18 mouse cellular contexts compared by ENCODE assay signal in genomic region chr17:83935969-83936368, GRCm38 (mm10).
DNase-seq lines count a peak whose midpoint lies in the region; ATAC-seq and TF ChIP-seq lines count a peak whose summit lies in the region.
"Had no signal": no experiment of that assay in that cellular context is flagged by ENCODE, and none has a peak within 500 bp of the region (broad histone marks: within the 10 kb centered on the region; RNA-seq: fewer than 3 reads in every experiment).

No protein-coding gene starts in this region.

- WGBS in forebrain, embryonic 10.5 days = 73% methylated on average over 1 of the region's 1 CpGs
- WGBS in forebrain, embryonic 12.5 days = 68% methylated on average over 1 of the region's 1 CpGs
- WGBS in spleen, adult 2 months = 6% methylated on average over 1 of the region's 1 CpGs

- H3K4me2 ChIP-seq in forebrain, embryonic 12.5 days = no peak overlapping the region
- H3K4me2 ChIP-seq: hindbrain, embryonic 15.5 days; liver, embryonic 13.5 days; stomach, embryonic 15.5 days had no signal

- TF ChIP-seq POLR2A in spleen, adult 2 months (IDR thresholded peaks at IDR 0.05; ENCODE audit: low read depth, low read length) = no peak

- no peak overlapping the region for H3K9ac ChIP-seq in forebrain, embryonic 12.5 days
- H3K9ac ChIP-seq: forebrain, postnatal 0 days; hindbrain, embryonic 15.5 days; liver, embryonic 13.5 days; stomach, embryonic 15.5 days had no signal

- H3K4me3 ChIP-seq in forebrain, embryonic 10.5 days = no peak overlapping the region
- H3K4me3 ChIP-seq in forebrain, embryonic 12.5 days (replicated peaks) = no peak overlapping the region
- no peak overlapping the region for H3K4me3 ChIP-seq in spleen, adult 2 months (ENCODE audit: extremely low read depth, insufficient read depth, insufficient read length)
- H3K4me3 ChIP-seq: erythroblast, embryonic 14.5 days; hindbrain, embryonic 15.5 days; liver, embryonic 13.5 days; myocyte; stomach, embryonic 15.5 days had no signal

- ATAC-seq in forebrain, embryonic 12.5 days (ENCODE audit: low FRiP score) = no peak
- ATAC-seq: forebrain, postnatal 0 days had no signal

- TF ChIP-seq CTCF in spleen, adult 2 months (IDR thresholded peaks at IDR 0.05; ENCODE audit: extremely low read depth, insufficient read depth, insufficient read length, insufficient replicate concordance) = no peak

- H3K36me3 ChIP-seq in forebrain, embryonic 10.5 days (replicated peaks) = no peaks in the 10 kb centered on the region
- H3K36me3 ChIP-seq in forebrain, embryonic 12.5 days (replicated peaks) = no peaks in the 10 kb centered on the region
- no peaks in the 10 kb centered on the region for H3K36me3 ChIP-seq in spleen, adult 2 months (ENCODE audit: control insufficient read depth, insufficient read depth, low read length)
- no peaks in the 10 kb centered on the region for H3K36me3 ChIP-seq in splenic B cell, adult 2 months (ENCODE audit: control insufficient read depth, insufficient read depth, low read length, poor library complexity, severe bottlenecking)
- H3K36me3 ChIP-seq: hindbrain, embryonic 15.5 days; liver, embryonic 13.5 days; stomach, embryonic 15.5 days had no signal

- H3K27me3 ChIP-seq in forebrain, embryonic 10.5 days (ENCODE audit: poor library complexity, severe bottlenecking) = peaks cover 49% of the 10 kb centered on the region
- peaks cover 38% of the 10 kb centered on the region; the same call in 1 of the 2 replicates for H3K27me3 ChIP-seq in forebrain, embryonic 12.5 days
- no peaks in the 10 kb centered on the region for H3K27me3 ChIP-seq in spleen, adult 2 months (ENCODE audit: control insufficient read depth, insufficient read depth, low read length)
- no peaks in the 10 kb centered on the region for H3K27me3 ChIP-seq in splenic B cell, adult 2 months (ENCODE audit: control insufficient read depth, insufficient read depth, low read length, poor library complexity, severe bottlenecking)
- H3K27me3 ChIP-seq: hindbrain, embryonic 15.5 days; stomach, embryonic 15.5 days had no signal

- peaks cover 54% of the 10 kb centered on the region for H3K4me1 ChIP-seq in forebrain, embryonic 10.5 days
- peaks cover 27% of the 10 kb centered on the region for H3K4me1 ChIP-seq in forebrain, embryonic 12.5 days
- peaks cover 16% of the 10 kb centered on the region for H3K4me1 ChIP-seq in spleen, adult 2 months (ENCODE audit: control insufficient read depth, insufficient read depth, insufficient read length)

- H3K9me3 ChIP-seq in forebrain, embryonic 10.5 days = no peaks in the 10 kb centered on the region
- no peaks in the 10 kb centered on the region for H3K9me3 ChIP-seq in forebrain, embryonic 12.5 days
- H3K9me3 ChIP-seq: hindbrain, embryonic 15.5 days; liver, embryonic 13.5 days; stomach, embryonic 15.5 days had no signal

- 0 out of 2 replicates have a peak overlapping the region, but pooled peaks have one; percentile 62 for H3K27ac ChIP-seq in forebrain, embryonic 10.5 days
- no peak overlapping the region for H3K27ac ChIP-seq in forebrain, embryonic 12.5 days
- 0 out of 2 replicates have a peak overlapping the region, but pooled peaks have one; percentile 13 for H3K27ac ChIP-seq in spleen, adult 2 months (ENCODE audit: insufficient read depth, low read length)
- H3K27ac ChIP-seq: hindbrain, embryonic 15.5 days; liver, embryonic 13.5 days; stomach, embryonic 15.5 days had no signal

- DNase-seq in forebrain, embryonic 10.5 days (ENCODE audit: extremely low spot score, low spot score) = no peak
- peak in 1 of 2 experiments; percentile 52 for DNase-seq in spleen, adult 2 months (ENCODE audit: low read depth in 1 of 2, low spot score in 2 of 2)
- DNase-seq in spleen, postnatal 4 days (ENCODE audit: low spot score in 2 of 2) = no peak
- peak; percentile 69 for DNase-seq in induced T-regulatory cell, adult 2 months (ENCODE audit: low read depth)
- peak; percentile 70 for DNase-seq in splenic B cell, adult 2 months (ENCODE audit: low read depth, low spot score)
- DNase-seq in left cerebral cortex, adult 11 months (ENCODE audit: low spot score) = no peak
- no peak for DNase-seq in MN1 (ENCODE audit: low spot score)
- DNase-seq: cerebellum, adult 11-12 months; forebrain, postnatal 0 days; heart, adult 18-20 months; left cerebral cortex, postnatal 4 days; liver, embryonic 13.5 days; midbrain, embryonic 14.5 days had no signal

Comparison
In these comparisons a context has a peak if more than half of its experiments do, and no peak if none do; other contexts are left out.
1. DNase-seq: peak in induced T-regulatory cell, adult 2 months (single experiment) and splenic B cell, adult 2 months (single experiment); none in forebrain, embryonic 10.5 days (single experiment), spleen, postnatal 4 days (0 of 2), left cerebral cortex, adult 11 months (single experiment) and MN1 (single experiment).